Mouse (Mus musculus) liver, postnatal 0 days (tissue): Measurements from ENCODE around the gene Armh3. TPM values are rescaled to one million over a fixed set of nuclear protein-coding genes. Genes with fewer than 3 reads are reported as not detected.
A peak's percentile ranks its signal among the peaks of the same experiment; 100 is the strongest.

Experiments used
- ATAC-seq: fragments of 200-750 bp; cut with Nextera tagmentation; 2 replicates; pipeline ENCODE4 v1.8.0; 2017; ENCODE audit warnings: mild to moderate bottlenecking, moderate library complexity
- DNase-seq: peaks from one replicate; pipeline ENCODE4 v3.0.0-alpha.2; 2016
- H3K27ac ChIP-seq: fragments of 300-500 bp; sonication (generic); 2 replicates; pipeline ENCODE4 v1.5.1; 2014; ENCODE audit warnings: antibody characterized with exemption, moderate library complexity, mild to moderate bottlenecking, low read depth
- H3K27me3 ChIP-seq: fragments of 300-500 bp; sonication (generic); 2 replicates; pipeline ENCODE4 v1.6.1; 2014; ENCODE audit warnings: low read length, control low read depth, mixed read lengths; ENCODE audit not compliant: insufficient read depth
- H3K36me3 ChIP-seq: fragments of 300-500 bp; sonication (generic); replicated peaks from 2 replicates; pipeline ENCODE4 v1.6.1; 2014; ENCODE audit warnings: mild to moderate bottlenecking, control low read depth, low read length, moderate library complexity, mixed read lengths; ENCODE audit not compliant: insufficient read depth
- H3K4me1 ChIP-seq: fragments of 300-500 bp; sonication (generic); 2 replicates; pipeline ENCODE4 v1.6.1; 2014; ENCODE audit warnings: antibody characterized with exemption, mild to moderate bottlenecking, control low read depth; ENCODE audit not compliant: insufficient read depth
- H3K4me2 ChIP-seq: fragments of 300-500 bp; sonication (generic); 2 replicates; pipeline ENCODE4 v1.6.1; 2014; ENCODE audit warnings: low read depth, mild to moderate bottlenecking, low read length, moderate library complexity, mixed read lengths
- H3K4me3 ChIP-seq: fragments of 300-500 bp; sonication (generic); 2 replicates; pipeline ENCODE4 v1.5.1; 2014; ENCODE audit warnings: low read depth, low read length
- H3K9ac ChIP-seq: fragments of 300-500 bp; sonication (generic); replicated peaks from 2 replicates; pipeline ENCODE4 v1.6.1; 2014; ENCODE audit warnings: mild to moderate bottlenecking, moderate library complexity
- H3K9me3 ChIP-seq: fragments of 300-500 bp; sonication (generic); 2 replicates; pipeline ENCODE4 v1.6.1; 2016; ENCODE audit warnings: mild to moderate bottlenecking, control low read depth, low read length, mixed read lengths
- CTCF ChIP-seq: sonication (generic); IDR thresholded peaks from 2 replicates; pipeline ENCODE4 v1.5.1; 2016; ENCODE audit warnings: antibody characterized with exemption, low read depth
- EP300 ChIP-seq: IDR thresholded peaks from 2 replicates; pipeline ENCODE4 v1.6.1; 2016; ENCODE audit warnings: antibody characterized with exemption, low read depth, mild to moderate bottlenecking
- WGBS: fragments of 180-500 bp; shearing (Covaris S2); extraction: QIAGEN DNeasy Blood & Tissue Kit; methylation state at CpG from one replicate; pipeline ENCODE4 v1.1.7; 2014; ENCODE audit not compliant: insufficient replicate concordance; 5-methylcytosine and 5-hydroxymethylcytosine counted together
- polyA plus RNA-seq: library from polyadenylated mRNA; unstranded; fragments of >200 nt; fragmentation: Nextera tagmentation; extraction: Ambion mirVana; gene quantifications from 2 replicates; pipeline ENCODE4 v1.2.1, GENCODE M21; 2015

Armh3 gene
- polyA plus RNA-seq, 1 experiment from 2014 or later, result 3.5 TPM

- no peaks in the 10 kb centered on the region for H3K9me3 ChIP-seq
- DNase-seq (peak; percentile 52), ATAC-seq (no peak)
- H3K36me3 ChIP-seq, result no peaks in the 10 kb centered on the region
- peak within 1 kb of the TSS; percentile 81 for H3K4me3 ChIP-seq
- 2% methylated on average over 15 of the region's 34 CpGs for WGBS
- H3K27me3 ChIP-seq, result no peaks in the 10 kb centered on the region
- peak within 1 kb of the TSS; percentile 95 for H3K27ac ChIP-seq
- TF ChIP-seq EP300 (no peak), CTCF (no peak)
- H3K4me1 ChIP-seq, result peaks cover 57% of the 10 kb centered on the region
- H3K4me2 ChIP-seq, result peak within 1 kb of the TSS; percentile 95
- H3K9ac ChIP-seq, result peak within 1 kb of the TSS; percentile 92
Observed at GRCm38 (mm10) chr19:46044271-46044992, 46.1 kb upstream of the Armh3 start, which contains the start of gene Pprc1. Pprc1 (plus strand) TSS chr19:46044886.

GRCm38 (mm10) chr19:46043380-46043779, 45.1 kb upstream of the Armh3 start:
- no peaks in the 10 kb centered on the region for H3K9me3 ChIP-seq
- DNase-seq, result no peak
- H3K9ac ChIP-seq, result peak overlapping the region; percentile 21; the same call in 1 of the 2 replicates
- TF ChIP-seq CTCF (no peak), EP300 (no peak)
- peak overlapping the region; percentile 81 for H3K4me3 ChIP-seq
- H3K27ac ChIP-seq, result peak overlapping the region; percentile 95
- no peak for ATAC-seq
- peak overlapping the region; percentile 95 for H3K4me2 ChIP-seq
- no peaks in the 10 kb centered on the region for H3K27me3 ChIP-seq
- H3K36me3 ChIP-seq, result no peaks in the 10 kb centered on the region
- H3K4me1 ChIP-seq, result peaks cover 57% of the 10 kb centered on the region
- 44% methylated on average over 7 of the region's 7 CpGs for WGBS

GRCm38 (mm10) chr19:46042476-46043011, 44.3 kb upstream of the Armh3 start:
- H3K27ac ChIP-seq, result peak overlapping the region; percentile 77
- peak overlapping the region; percentile 30 for H3K4me3 ChIP-seq
- H3K9me3 ChIP-seq, result no peaks in the 10 kb centered on the region
- TF ChIP-seq CTCF (no peak), EP300 (no peak)
- peak overlapping the region; percentile 95 for H3K4me2 ChIP-seq
- WGBS, result 6% methylated on average over 5 of the region's 6 CpGs
- peak; percentile 11 for ATAC-seq
- H3K4me1 ChIP-seq, result peaks cover 64% of the 10 kb centered on the region
- H3K9ac ChIP-seq, result peak overlapping the region; percentile 47
- DNase-seq, result peak; percentile 50
- no peaks in the 10 kb centered on the region for H3K27me3 ChIP-seq
- H3K36me3 ChIP-seq, result no peaks in the 10 kb centered on the region

GRCm38 (mm10) chr19:46041933-46042475, 43.7 kb upstream of the Armh3 start:
- H3K9me3 ChIP-seq, result no peaks in the 10 kb centered on the region
- H3K27ac ChIP-seq, result peak overlapping the region; percentile 77
- H3K27me3 ChIP-seq, result no peaks in the 10 kb centered on the region
- H3K36me3 ChIP-seq, result no peaks in the 10 kb centered on the region
- peak overlapping the region; percentile 47 for H3K9ac ChIP-seq
- TF ChIP-seq CTCF (no peak), EP300 (no peak)
- 4% methylated on average over 10 of the region's 14 CpGs for WGBS
- peak overlapping the region; percentile 30 for H3K4me3 ChIP-seq
- H3K4me1 ChIP-seq, result peaks cover 69% of the 10 kb centered on the region
- DNase-seq (peak; percentile 88), ATAC-seq (peak; percentile 31)
- H3K4me2 ChIP-seq, result peak overlapping the region; percentile 95

GRCm38 (mm10) chr19:46041299-46041932, 43.1 kb upstream of the Armh3 start:
- peak overlapping the region; percentile 30 for H3K4me3 ChIP-seq
- no peak for DNase-seq
- H3K4me1 ChIP-seq, result peaks cover 72% of the 10 kb centered on the region
- H3K36me3 ChIP-seq, result peaks cover under 1% of the 10 kb centered on the region
- H3K4me2 ChIP-seq, result peak overlapping the region; percentile 95
- no peaks in the 10 kb centered on the region for H3K27me3 ChIP-seq
- TF ChIP-seq CTCF (no peak), EP300 (no peak)
- H3K9ac ChIP-seq, result peak overlapping the region; percentile 47
- no peak for ATAC-seq
- peak overlapping the region; percentile 77 for H3K27ac ChIP-seq
- 30% methylated on average over 7 of the region's 7 CpGs for WGBS
- no peaks in the 10 kb centered on the region for H3K9me3 ChIP-seq
